Mouse (Mus musculus) forebrain, embryonic 15.5 days (tissue): Measurements from ENCODE around the gene Dpp4. TPM values are rescaled to one million over a fixed set of nuclear protein-coding genes. Genes with fewer than 3 reads are reported as not detected.

ENCODE experiments used
- ATAC-seq: fragments of 200-750 bp; cut with Nextera tagmentation; replicated peaks from 2 replicates; pipeline ENCODE4 v1.8.0; 2017; ENCODE audit warnings: mild to moderate bottlenecking, moderate TSS enrichment, moderate library complexity
- H3K27ac ChIP-seq: fragments of 300-500 bp; sonication (generic); replicated peaks from 2 replicates; pipeline ENCODE4 v1.5.1; 2015; ENCODE audit warnings: mild to moderate bottlenecking, inconsistent platforms
- H3K27me3 ChIP-seq: fragments of 300-500 bp; sonication (generic); 2 replicates; pipeline ENCODE4 v1.6.1; 2015; ENCODE audit warnings: inconsistent platforms
- H3K36me3 ChIP-seq: fragments of 300-500 bp; sonication (generic); 2 replicates; pipeline ENCODE4 v1.6.1; 2015; ENCODE audit warnings: mild to moderate bottlenecking, inconsistent platforms
- H3K4me1 ChIP-seq: fragments of 300-500 bp; sonication (generic); 2 replicates; pipeline ENCODE4 v1.6.1; 2015; ENCODE audit warnings: inconsistent platforms
- H3K4me2 ChIP-seq: fragments of 300-500 bp; sonication (generic); replicated peaks from 2 replicates; pipeline ENCODE4 v1.6.1; 2015; ENCODE audit warnings: mild to moderate bottlenecking, inconsistent platforms
- H3K4me3 ChIP-seq: fragments of 300-500 bp; sonication (generic); 2 replicates; pipeline ENCODE4 v1.5.1; 2015; ENCODE audit warnings: mild to moderate bottlenecking, inconsistent platforms
- H3K9ac ChIP-seq: fragments of 300-500 bp; sonication (generic); replicated peaks from 2 replicates; pipeline ENCODE4 v1.6.1; 2015; ENCODE audit warnings: mild to moderate bottlenecking, inconsistent platforms
- H3K9me3 ChIP-seq: fragments of 300-500 bp; sonication (generic); 2 replicates; pipeline ENCODE4 v1.6.1; 2016; ENCODE audit warnings: inconsistent platforms
- WGBS: fragments of 180-500 bp; shearing (Covaris S2); methylation state at CpG from one replicate; pipeline ENCODE4 v1.1.7; 2015; ENCODE audit warnings: mixed read lengths; 5-methylcytosine and 5-hydroxymethylcytosine counted together
- polyA plus RNA-seq: library from polyadenylated mRNA; unstranded; fragments of >200 nt; fragmentation: Nextera tagmentation; extraction: Ambion mirVana; gene quantifications from 2 replicates; pipeline ENCODE4 v1.2.1, GENCODE M21; 2015

Dpp4 gene
- polyA plus RNA-seq, 1 experiment from 2014 or later = 1.5 TPM

DNA sequence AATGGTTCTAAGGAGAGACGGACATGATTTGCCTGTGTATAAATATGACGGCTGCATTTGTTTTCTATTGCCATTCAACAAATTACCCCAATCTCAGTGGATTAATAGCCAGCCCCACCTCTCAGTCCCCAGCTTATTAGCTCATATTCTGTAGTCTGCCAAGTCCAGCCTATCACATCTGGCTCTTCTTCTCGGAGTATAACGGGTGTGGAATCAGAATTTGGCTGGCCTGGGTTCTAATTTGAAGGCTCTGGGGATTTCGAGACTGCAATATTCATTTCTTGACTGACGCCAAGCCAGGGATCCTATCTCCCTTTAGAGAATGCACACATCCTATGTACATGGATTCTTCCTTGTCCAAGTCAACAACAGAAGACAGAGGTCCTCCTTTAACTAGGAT lies 11.0 kb downstream of the Dpp4 start:
- 79% methylated on average over 6 of the region's 6 CpGs for WGBS
- no peaks in the 10 kb centered on the region for H3K4me1 ChIP-seq
- no peaks in the 10 kb centered on the region for H3K27me3 ChIP-seq
- H3K9ac ChIP-seq = no peak overlapping the region
- H3K4me3 ChIP-seq = no peak overlapping the region
- no peak overlapping the region for H3K4me2 ChIP-seq
- H3K9me3 ChIP-seq = no peaks in the 10 kb centered on the region
- no peak overlapping the region for H3K27ac ChIP-seq
- H3K36me3 ChIP-seq = no peaks in the 10 kb centered on the region
- ATAC-seq = no peak

DNA sequence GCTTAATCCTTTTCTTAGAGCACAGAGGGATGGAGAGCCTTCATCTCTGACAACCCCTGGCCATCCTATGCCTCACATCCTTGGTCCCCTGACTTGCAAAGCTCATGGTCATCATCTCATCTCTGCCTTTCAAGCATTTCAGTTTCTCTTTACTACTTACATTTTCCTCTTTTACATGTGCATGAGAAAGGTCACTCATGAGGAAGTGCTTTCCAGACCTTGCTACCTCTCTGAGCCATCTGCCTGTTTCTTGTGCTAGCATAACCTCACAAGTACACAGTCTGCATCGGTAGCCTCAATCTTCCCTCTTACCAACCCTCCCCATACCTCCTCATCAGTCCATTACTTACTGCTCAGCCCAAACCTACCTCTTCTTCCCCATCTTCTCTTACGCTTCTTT lies 12.2 kb downstream of the Dpp4 start:
- no peak overlapping the region for H3K4me3 ChIP-seq
- no peak overlapping the region for H3K9ac ChIP-seq
- no peaks in the 10 kb centered on the region for H3K27me3 ChIP-seq
- no peak for ATAC-seq
- no peaks in the 10 kb centered on the region for H3K36me3 ChIP-seq
- H3K4me1 ChIP-seq = no peaks in the 10 kb centered on the region
- 95% methylated on average over 2 of the region's 2 CpGs for WGBS
- H3K4me2 ChIP-seq = no peak overlapping the region
- H3K27ac ChIP-seq = no peak overlapping the region
- H3K9me3 ChIP-seq = no peaks in the 10 kb centered on the region

DNA sequence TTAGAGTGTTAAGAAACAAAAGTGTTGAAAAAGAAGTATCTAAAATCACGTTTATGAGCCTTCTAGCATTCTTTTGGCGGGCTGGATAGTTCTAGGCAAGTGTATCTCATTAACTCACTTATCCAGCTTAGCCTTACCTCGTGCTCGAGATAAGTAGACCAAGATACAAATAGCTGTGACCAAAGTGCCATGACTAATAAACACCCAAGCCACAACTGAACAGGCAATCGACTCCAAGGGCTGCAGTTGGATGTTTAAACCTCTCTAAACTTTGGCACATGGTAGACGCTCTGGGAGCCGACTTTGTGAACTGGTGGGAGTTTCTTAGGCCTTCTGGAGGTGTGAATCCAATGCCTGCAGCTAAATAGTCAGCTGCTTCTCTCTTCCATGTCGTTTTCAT lies 12.7 kb downstream of the Dpp4 start:
- WGBS = 84% methylated on average over 8 of the region's 8 CpGs
- no peaks in the 10 kb centered on the region for H3K4me1 ChIP-seq
- no peak for ATAC-seq
- H3K4me3 ChIP-seq = no peak overlapping the region
- no peak overlapping the region for H3K27ac ChIP-seq
- no peak overlapping the region for H3K4me2 ChIP-seq
- no peaks in the 10 kb centered on the region for H3K9me3 ChIP-seq
- no peak overlapping the region for H3K9ac ChIP-seq
- H3K36me3 ChIP-seq = no peaks in the 10 kb centered on the region
- no peaks in the 10 kb centered on the region for H3K27me3 ChIP-seq

DNA sequence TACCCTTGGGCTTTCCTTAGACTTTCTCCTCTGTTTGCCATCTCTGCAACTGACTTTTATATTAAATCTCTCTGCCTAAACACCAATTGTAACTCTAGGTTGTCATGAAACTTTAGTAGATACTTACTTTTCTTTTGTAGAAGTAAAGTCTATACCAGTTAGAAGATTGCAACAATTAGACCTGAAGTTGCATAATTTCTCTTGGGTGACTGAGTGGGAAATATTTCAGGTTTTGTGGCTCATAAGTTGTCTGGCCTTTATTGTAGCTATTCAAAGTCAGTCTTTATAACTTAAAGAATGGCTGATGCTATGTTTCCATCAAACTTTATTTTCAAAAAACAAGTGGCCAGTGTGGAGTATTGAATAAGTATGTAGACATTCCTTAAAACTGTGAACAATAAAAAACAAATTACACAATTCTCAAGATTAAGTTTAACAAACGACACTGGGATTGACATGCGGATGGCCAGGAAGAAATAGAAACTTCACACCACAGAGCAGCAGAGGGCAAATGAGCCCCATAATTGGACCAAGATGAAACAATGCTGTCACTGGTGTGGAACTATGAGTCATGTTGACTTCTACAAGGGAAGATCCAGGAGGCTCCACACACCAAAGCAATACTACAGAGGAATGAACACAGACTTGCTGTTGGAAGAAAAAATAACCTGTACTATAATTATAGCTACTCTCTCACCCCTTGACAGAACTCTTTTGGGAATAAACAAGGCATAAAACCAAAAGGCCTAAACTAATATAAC lies 13.7 kb downstream of the Dpp4 start:
- Histone ChIP-seq H3K4me3 (no peak overlapping the region), H3K4me1 (no peaks in the 10 kb centered on the region), H3K36me3 (no peaks in the 10 kb centered on the region), H3K27ac (no peak overlapping the region), H3K27me3 (no peaks in the 10 kb centered on the region), H3K9ac (no peak overlapping the region), H3K9me3 (no peaks in the 10 kb centered on the region), H3K4me2 (no peak overlapping the region)
- 91% methylated on average over 2 of the region's 2 CpGs for WGBS
- no peak for ATAC-seq

DNA sequence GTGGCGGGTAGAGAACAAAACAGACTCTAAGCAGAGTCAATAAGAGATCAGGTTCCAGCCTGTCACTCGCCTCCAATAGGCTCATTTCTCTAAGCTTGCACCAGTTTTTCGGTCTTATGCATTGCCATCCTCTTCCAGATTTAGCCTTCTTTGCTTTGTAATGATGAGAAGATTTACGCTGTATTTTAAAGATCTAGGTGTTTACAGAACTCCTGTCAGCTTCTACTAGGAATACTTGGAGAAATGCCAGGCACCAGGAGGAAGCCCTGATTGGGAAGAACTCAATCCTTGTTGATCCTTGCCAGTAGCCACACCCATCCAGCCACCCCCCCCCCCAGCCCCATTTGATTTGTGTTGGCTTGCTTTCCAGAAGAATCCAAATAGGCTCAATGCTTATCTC lies 14.4 kb downstream of the Dpp4 start:
- WGBS = 81% methylated on average over 4 of the region's 4 CpGs

DNA sequence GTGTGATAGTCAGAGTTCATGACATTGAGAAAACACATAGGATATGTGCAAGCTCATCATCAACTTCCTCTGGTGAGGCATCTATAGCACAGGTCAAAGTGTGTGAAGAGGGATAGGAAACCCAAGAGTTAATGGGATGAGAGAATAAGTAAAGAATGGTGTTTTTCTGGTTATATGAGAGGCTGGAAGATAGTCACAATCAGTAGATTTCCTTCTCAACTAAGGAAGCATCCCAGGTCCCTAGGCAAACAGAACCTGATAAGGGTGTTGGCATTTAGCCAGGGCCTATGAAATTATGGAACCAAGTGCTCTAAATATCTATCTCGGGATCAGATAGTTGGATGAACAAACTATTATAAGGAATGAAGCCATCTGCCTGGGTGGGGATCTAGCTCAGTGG lies 15.2 kb downstream of the Dpp4 start:
- H3K27me3 ChIP-seq = no peaks in the 10 kb centered on the region
- H3K27ac ChIP-seq = no peak overlapping the region
- no peak overlapping the region for H3K4me2 ChIP-seq
- H3K36me3 ChIP-seq = no peaks in the 10 kb centered on the region
- H3K4me1 ChIP-seq = no peaks in the 10 kb centered on the region
- WGBS = 79% methylated on average over 1 of the region's 1 CpGs
- H3K9ac ChIP-seq = no peak overlapping the region
- H3K4me3 ChIP-seq = no peak overlapping the region
- no peak for ATAC-seq
- no peaks in the 10 kb centered on the region for H3K9me3 ChIP-seq

More for the DNA sequence above, 14.4 kb downstream of the Dpp4 start:
- H3K9ac ChIP-seq = no peak overlapping the region
- H3K27ac ChIP-seq = no peak overlapping the region
- H3K9me3 ChIP-seq = no peaks in the 10 kb centered on the region
- no peaks in the 10 kb centered on the region for H3K36me3 ChIP-seq
- no peak overlapping the region for H3K4me3 ChIP-seq
- no peak for ATAC-seq
- H3K27me3 ChIP-seq = no peaks in the 10 kb centered on the region
- H3K4me2 ChIP-seq = no peak overlapping the region
- H3K4me1 ChIP-seq = no peaks in the 10 kb centered on the region

DNA sequence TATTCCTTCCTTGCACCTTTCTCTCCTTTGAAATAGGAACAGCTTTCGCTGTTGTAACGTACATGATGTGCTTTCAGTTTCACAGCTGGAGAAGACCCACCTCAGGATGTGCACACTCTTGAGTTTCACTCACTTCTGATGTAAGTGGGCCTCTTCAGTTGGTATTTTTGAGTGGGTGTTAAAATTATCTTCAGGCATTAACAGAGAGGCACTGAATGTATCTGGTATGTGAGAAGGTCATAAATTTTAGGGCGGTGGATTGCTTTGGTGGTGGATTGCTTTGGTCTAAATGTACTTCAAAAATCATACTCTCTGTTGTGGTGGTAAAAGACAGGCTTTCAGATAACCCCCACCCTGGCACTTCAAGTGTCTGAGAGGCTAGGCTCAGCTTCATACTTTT lies 17.2 kb downstream of the Dpp4 start:
- Histone ChIP-seq H3K4me3 (no peak overlapping the region), H3K9ac (no peak overlapping the region), H3K36me3 (no peaks in the 10 kb centered on the region), H3K9me3 (no peaks in the 10 kb centered on the region), H3K27me3 (no peaks in the 10 kb centered on the region), H3K27ac (no peak overlapping the region), H3K4me2 (no peak overlapping the region), H3K4me1 (no peaks in the 10 kb centered on the region)
- WGBS = 94% methylated on average over 3 of the region's 3 CpGs
- ATAC-seq = no peak

DNA sequence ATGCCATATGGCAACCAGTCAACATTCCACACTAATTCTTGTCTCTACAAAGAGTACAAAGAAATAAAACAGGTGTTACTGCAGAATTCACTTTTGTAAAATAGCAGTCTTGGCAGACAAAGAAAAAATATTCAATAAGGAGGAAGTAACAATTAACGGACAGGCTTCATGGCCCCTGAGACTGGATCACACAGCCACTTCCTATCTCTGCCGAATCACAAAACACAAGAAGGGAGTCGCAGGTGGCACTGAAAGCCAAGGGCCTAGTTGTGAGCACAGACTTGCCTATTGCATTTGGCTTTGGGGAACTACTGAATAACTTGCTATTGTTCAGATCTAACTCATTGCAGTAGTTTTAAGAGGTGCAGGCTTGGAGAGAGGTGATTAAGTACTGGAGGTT lies 19.9 kb downstream of the Dpp4 start:
- Histone ChIP-seq H3K4me3 (no peak overlapping the region), H3K9ac (no peak overlapping the region), H3K27ac (no peak overlapping the region), H3K36me3 (no peaks in the 10 kb centered on the region), H3K9me3 (no peaks in the 10 kb centered on the region), H3K4me1 (no peaks in the 10 kb centered on the region), H3K4me2 (no peak overlapping the region), H3K27me3 (no peaks in the 10 kb centered on the region)
- no peak for ATAC-seq
- WGBS = 75% methylated on average over 3 of the region's 3 CpGs

DNA sequence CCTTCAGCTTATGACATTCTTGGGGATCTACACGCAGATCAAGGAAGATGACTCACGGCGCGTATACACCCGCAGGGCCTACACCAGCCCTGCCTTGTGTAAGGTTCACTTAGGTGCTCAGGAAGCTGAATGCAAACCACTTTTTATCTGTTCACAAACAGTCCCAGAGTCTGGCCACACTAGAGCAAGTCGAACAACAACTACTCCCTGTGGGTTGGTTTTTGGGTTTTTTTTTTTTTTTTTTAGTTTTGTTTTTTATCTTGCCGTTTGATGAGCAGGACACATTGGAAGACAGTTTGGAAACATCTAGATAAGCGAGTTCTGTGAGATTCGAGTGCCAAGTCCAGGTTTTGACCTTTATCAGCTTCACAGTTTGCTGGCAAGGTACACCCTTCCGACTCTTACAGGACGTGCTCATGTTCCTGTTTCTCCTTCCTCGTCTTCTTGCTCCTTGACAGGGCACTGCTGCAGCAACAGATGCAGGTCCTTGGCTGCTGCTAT lies 21.0 kb downstream of the Dpp4 start:
- no peak overlapping the region for H3K4me3 ChIP-seq
- no peaks in the 10 kb centered on the region for H3K9me3 ChIP-seq
- no peaks in the 10 kb centered on the region for H3K27me3 ChIP-seq
- no peak for ATAC-seq
- H3K4me1 ChIP-seq = no peaks in the 10 kb centered on the region
- H3K27ac ChIP-seq = no peak overlapping the region
- WGBS = 86% methylated on average over 12 of the region's 12 CpGs
- no peak overlapping the region for H3K9ac ChIP-seq
- no peak overlapping the region for H3K4me2 ChIP-seq
- H3K36me3 ChIP-seq = no peaks in the 10 kb centered on the region

DNA sequence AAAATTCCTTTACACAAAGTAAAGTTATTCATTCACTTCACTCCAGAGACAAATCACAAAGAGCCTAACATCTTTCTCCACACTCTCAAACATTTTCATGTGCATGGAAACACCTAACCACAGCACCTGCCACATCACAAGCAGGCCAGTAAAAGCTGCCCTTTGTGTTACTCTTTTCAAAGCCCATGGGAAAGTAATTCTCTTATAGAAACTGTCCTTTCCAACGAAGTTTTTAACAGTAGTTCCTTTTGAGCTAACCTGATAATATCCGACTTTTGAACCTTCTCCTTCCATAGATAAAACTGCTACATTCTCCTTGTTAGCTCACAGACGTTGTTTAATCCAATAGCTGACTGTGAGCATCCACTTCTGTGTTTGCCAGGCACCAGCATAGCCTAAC lies 21.7 kb downstream of the Dpp4 start:
- H3K36me3 ChIP-seq = no peaks in the 10 kb centered on the region
- no peak for ATAC-seq
- H3K27me3 ChIP-seq = no peaks in the 10 kb centered on the region
- no peak overlapping the region for H3K4me2 ChIP-seq
- no peaks in the 10 kb centered on the region for H3K9me3 ChIP-seq
- H3K4me1 ChIP-seq = no peaks in the 10 kb centered on the region
- no peak overlapping the region for H3K4me3 ChIP-seq
- no peak overlapping the region for H3K27ac ChIP-seq
- 37% methylated on average over 3 of the region's 3 CpGs for WGBS
- H3K9ac ChIP-seq = no peak overlapping the region

DNA sequence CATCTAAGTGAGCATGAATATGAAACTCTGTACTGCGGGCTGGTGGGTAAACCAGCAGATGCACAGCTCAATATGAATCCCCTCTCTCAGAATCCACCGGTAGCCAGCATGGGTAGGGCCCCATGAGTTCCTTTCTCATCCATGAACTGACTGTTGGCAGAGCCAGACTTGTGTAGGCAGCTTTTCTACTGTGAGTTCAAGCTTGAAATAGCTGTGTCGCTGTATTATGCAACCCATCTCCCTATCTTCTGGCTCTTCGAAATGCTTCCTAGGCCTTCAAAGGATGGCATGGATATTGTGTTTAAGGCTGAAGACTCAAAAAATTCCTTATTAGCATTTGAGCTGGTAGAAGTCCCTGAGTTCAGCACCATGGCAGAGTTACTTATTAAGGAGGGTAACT lies 23.2 kb downstream of the Dpp4 start:
- 86% methylated on average over 4 of the region's 4 CpGs for WGBS
- H3K27me3 ChIP-seq = no peaks in the 10 kb centered on the region
- H3K9me3 ChIP-seq = no peaks in the 10 kb centered on the region
- H3K4me1 ChIP-seq = no peaks in the 10 kb centered on the region
- H3K4me2 ChIP-seq = no peak overlapping the region
- H3K9ac ChIP-seq = no peak overlapping the region
- no peaks in the 10 kb centered on the region for H3K36me3 ChIP-seq
- H3K27ac ChIP-seq = no peak overlapping the region
- H3K4me3 ChIP-seq = no peak overlapping the region
- ATAC-seq = no peak

DNA sequence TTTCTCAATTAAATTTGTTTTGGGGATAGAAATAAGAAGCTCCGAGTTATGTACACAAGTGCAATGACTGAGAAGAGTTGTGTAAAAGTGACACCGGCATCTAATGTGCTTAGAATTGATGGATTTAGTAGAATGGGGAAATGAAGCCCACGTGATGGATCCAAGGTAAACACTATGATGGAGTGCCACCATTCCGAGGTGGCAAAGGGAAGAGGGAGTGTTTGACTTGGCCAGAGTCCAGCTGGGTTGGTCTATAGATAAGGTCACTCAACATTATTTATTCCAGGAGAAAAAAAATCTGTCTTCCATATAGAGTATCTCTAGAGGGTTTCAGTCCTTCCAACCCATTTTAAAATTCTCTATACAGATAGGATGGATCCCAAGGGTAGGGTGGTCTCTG lies 28.8 kb downstream of the Dpp4 start:
- H3K27me3 ChIP-seq = no peaks in the 10 kb centered on the region
- H3K9me3 ChIP-seq = no peaks in the 10 kb centered on the region
- no peak overlapping the region for H3K9ac ChIP-seq
- H3K4me3 ChIP-seq = no peak overlapping the region
- 87% methylated on average over 4 of the region's 4 CpGs for WGBS
- H3K4me2 ChIP-seq = no peak overlapping the region
- no peak overlapping the region for H3K27ac ChIP-seq
- H3K36me3 ChIP-seq = no peaks in the 10 kb centered on the region
- no peak for ATAC-seq
- H3K4me1 ChIP-seq = no peaks in the 10 kb centered on the region

DNA sequence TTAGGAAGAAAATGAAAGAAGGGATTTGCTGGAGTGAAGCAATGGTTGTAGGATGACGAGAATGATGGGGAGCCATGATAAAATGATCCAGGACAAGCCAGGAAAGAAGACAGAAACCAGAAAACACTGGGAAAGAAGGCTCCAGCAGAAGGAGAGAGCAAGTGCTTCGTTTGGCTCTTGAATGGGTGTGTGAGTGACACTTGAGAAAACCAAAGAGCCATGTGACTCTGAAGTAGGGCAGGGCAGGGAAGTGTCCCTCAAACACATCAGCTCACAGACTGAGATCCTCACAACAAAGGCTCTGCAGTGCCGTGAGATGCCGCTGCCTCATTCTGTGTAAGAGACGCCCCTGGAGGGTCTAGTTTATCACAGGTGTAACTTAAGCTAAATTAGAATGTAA lies 29.6 kb downstream of the Dpp4 start:
- H3K4me3 ChIP-seq = no peak overlapping the region
- no peak overlapping the region for H3K9ac ChIP-seq
- H3K27ac ChIP-seq = no peak overlapping the region
- no peak for ATAC-seq
- H3K4me1 ChIP-seq = no peaks in the 10 kb centered on the region
- H3K4me2 ChIP-seq = no peak overlapping the region
- no peaks in the 10 kb centered on the region for H3K9me3 ChIP-seq
- H3K27me3 ChIP-seq = no peaks in the 10 kb centered on the region
- 72% methylated on average over 5 of the region's 5 CpGs for WGBS
- H3K36me3 ChIP-seq = no peaks in the 10 kb centered on the region
